Mouse (Mus musculus) olfactory bulb, adult 2 months (tissue): ENCODE measurements around the gene Letmd1. TPM values are rescaled to one million over a fixed set of nuclear protein-coding genes. Genes with fewer than 3 reads are reported as not detected.

Source experiments
- H3K27ac ChIP-seq: fragments of 200-500 bp; 2 replicates; pipeline ENCODE4 v1.5.1; 2012; ENCODE audit warnings: low read depth, low read length; ENCODE audit not compliant: insufficient read depth
- H3K4me1 ChIP-seq: fragments of 200-500 bp; 2 replicates; pipeline ENCODE4 v1.6.1; 2012; ENCODE audit warnings: low read length; ENCODE audit not compliant: control insufficient read depth, insufficient read depth
- H3K4me3 ChIP-seq: fragments of 200-500 bp; 2 replicates; pipeline ENCODE4 v1.5.1; 2012; ENCODE audit warnings: mild to moderate bottlenecking, low read depth, low read length, moderate library complexity; ENCODE audit not compliant: insufficient read depth
- CTCF ChIP-seq: fragments of 200-500 bp; IDR thresholded peaks from 2 replicates; pipeline ENCODE4 v1.5.1; 2012; ENCODE audit warnings: low read depth, mild to moderate bottlenecking, low read length, moderate library complexity; ENCODE audit not compliant: insufficient read depth
- POLR2A ChIP-seq: fragments of 200-500 bp; IDR thresholded peaks from 2 replicates; pipeline ENCODE4 v1.6.1; 2012; ENCODE audit warnings: mild to moderate bottlenecking, low read depth, low read length, moderate library complexity; ENCODE audit not compliant: insufficient read depth
- WGBS: fragments of 180-500 bp; shearing (Covaris S2); methylation state at CpG from one replicate; pipeline ENCODE4 v1.1.7; 2018; 5-methylcytosine and 5-hydroxymethylcytosine counted together
- polyA plus RNA-seq: library from polyadenylated mRNA; stranded (reverse); fragments of >200 nt; gene quantifications from 2 replicates; pipeline ENCODE4 v1.2.4, GENCODE M21; 2012; ENCODE audit warnings: low replicate concordance; ENCODE audit not compliant: missing spikeins, insufficient read depth, insufficient read length

Gene Letmd1
- polyA plus RNA-seq, 1 experiment: not detected

DNA sequence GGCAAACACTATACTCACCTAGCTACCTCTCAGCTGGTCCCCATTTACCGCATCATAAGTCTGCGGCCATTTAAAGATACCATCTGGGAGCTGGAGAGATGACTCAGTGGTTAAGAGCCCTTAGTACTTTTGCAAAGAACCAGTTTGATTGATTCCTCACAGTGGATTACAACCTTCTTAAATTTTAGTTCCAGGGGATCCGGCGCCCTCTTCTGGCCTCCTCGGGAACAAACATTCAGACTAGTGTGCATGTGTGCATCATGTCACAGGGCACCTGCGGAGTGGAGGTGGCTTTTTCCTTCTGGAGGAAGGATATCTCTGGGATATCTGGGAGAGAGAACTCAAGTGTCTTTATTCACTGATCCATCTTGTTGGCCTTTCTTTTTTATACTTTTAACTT, 5.1 kb upstream of the Letmd1 start:
- 22% methylated on average over 6 of the region's 6 CpGs for WGBS
- Histone ChIP-seq H3K4me3 (no peak overlapping the region), H3K4me1 (peaks cover 16% of the 10 kb centered on the region), H3K27ac (no peak overlapping the region)
- no peak for TF ChIP-seq POLR2A
- TF ChIP-seq CTCF: 0 out of 2 replicates have a peak, but pooled peaks have one; percentile 29

DNA sequence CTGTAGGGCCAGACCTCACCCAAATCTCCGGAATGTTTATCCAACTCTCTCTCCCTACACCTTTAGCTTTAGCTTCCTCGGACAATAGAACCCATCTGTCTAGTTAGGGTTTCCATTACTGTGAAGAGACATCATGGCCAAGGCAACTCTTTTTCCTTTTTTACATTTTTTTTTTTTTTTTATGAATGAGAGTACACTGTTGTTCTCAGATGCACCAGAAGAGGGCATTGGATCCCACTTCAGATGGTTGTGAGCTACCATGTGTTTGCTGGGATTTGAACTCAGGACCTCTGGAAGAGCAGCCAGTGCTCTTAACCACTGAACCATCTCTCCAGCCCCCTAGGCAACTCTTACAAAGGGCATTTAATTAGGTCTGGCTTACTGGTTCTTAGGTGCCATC, 3.4 kb upstream of the Letmd1 start:
- H3K27ac ChIP-seq: no peak overlapping the region
- WGBS: 81% methylated on average over 2 of the region's 2 CpGs
- no peak overlapping the region for H3K4me3 ChIP-seq
- peaks cover 22% of the 10 kb centered on the region for H3K4me1 ChIP-seq
- no peak for TF ChIP-seq CTCF
- TF ChIP-seq POLR2A: no peak

DNA sequence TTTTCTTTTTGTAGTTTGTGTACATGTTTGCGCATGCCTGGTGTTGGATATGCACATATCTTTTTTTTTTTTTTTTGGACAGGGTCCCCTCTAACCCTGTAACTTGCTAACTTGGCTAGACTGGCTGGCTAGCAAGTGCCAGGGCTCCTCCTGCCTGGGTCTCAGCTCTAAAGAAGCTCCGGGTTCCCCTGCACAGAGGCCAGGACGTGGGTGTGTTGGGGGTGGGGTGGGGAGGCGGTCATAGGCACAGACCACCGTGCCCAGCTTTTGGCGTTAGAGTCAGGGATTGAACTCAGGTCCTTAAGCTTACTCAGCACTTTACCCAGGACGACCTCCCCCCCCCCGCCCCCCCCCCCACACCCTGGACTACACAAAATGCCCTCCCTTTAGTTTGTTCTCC, 1.1 kb upstream of the Letmd1 start:
- Histone ChIP-seq H3K4me1 (peaks cover 16% of the 10 kb centered on the region), H3K27ac (no peak overlapping the region), H3K4me3 (peak overlapping the region; percentile 90)
- WGBS: 20% methylated on average over 8 of the region's 8 CpGs
- TF ChIP-seq CTCF (no peak), POLR2A (no peak)

DNA sequence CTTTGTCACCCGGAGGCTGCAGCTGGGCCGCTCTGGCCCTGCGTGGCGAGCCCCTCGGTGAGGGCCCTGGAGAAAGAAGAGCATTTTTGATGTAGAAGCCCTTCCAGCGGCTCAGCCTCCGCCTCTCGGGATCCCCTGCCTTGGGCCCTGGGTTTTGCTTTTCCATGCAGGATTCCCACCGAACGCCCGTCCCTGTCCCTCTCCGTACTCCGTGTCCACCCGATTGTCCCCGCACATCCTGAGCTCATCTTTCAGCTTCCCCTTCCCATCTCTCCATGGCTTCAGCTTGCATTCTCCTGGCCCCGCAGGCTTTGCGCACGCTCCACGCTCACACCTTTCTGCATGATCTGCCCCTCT, 344 bp downstream of the Letmd1 start:
- H3K4me3 ChIP-seq: peak overlapping the region; percentile 90
- WGBS: 1% methylated on average over 19 of the region's 19 CpGs
- TF ChIP-seq CTCF: no peak
- TF ChIP-seq POLR2A: no peak
- no peak overlapping the region for H3K27ac ChIP-seq
- H3K4me1 ChIP-seq: peaks cover 16% of the 10 kb centered on the region

DNA sequence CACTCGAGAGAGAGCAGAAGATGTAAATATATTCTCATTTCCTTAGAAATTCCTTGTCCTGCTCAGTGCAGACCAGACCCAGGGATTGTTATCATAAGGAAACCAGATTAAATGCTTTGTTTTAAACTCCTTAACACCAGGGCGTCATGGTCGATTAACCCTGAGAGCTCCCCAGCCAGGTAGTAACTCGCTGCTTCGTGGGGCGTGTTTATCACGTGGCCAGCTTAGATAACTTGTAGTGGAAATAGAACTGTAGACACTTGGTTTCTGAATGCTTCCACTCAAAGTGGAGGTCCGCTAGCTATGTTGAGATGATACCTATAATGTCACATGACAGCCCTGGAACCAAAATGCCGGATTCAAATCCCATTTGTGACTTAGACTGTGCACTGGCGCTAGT, 1.2 kb downstream of the Letmd1 start:
- TF ChIP-seq CTCF (no peak), POLR2A (no peak)
- Histone ChIP-seq H3K4me1 (peaks cover 16% of the 10 kb centered on the region), H3K27ac (no peak overlapping the region), H3K4me3 (no peak overlapping the region)
- WGBS: 61% methylated on average over 10 of the region's 10 CpGs

DNA sequence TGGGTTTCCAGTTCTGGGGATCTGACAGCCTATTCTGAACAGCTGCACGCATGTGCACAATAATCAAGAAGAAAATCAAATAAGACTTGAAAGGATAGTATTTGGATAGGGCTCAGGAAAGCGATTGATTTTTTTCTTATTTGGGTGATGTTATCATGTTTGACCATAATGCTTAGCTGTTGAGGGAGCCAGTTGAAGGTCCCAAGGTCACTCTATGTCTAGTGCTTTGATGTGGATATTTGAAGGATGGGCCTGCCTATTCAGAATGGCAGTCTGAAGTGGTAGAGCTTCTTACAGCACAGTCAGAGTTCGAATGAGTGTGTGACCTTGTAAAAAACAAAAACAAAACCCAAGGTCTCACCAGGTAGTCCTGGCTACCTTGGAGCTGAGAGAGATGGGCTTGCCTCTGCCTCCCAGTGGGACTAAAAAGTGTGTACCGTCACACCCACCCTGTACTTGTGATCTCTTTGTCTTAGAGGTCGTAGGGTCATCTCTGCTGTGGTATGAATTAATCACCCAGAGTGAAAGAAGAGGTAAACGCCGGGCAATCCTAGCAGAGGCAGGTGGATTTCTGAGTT, 5.2 kb downstream of the Letmd1 start:
- H3K4me3 ChIP-seq: no peak overlapping the region
- H3K4me1 ChIP-seq: peaks cover 6% of the 10 kb centered on the region; the same call in 1 of the 2 replicates
- no peak overlapping the region for H3K27ac ChIP-seq
- TF ChIP-seq CTCF (no peak), POLR2A (no peak)
- WGBS: 85% methylated on average over 7 of the region's 7 CpGs

DNA sequence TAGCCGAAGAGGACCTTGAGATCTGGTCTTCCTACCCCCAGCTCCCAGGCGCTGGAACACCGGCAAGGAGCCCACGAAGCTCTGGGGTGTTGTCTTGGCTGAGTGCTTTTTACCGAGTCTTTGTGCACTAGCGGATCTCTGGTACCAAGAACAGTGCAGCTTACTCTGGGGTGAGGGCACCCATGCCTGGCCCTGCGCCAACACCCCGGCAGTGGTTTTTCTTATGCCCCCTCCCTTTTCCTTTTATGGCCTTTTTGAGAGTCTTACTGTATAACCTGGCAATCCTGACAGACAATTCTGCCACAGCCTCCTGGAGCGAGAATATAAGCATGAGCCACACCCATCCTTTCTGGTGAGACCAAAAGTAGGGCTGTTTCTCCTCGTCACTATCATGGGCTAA, 9.5 kb downstream of the Letmd1 start:
- Histone ChIP-seq H3K4me1 (peaks cover 14% of the 10 kb centered on the region), H3K4me3 (no peak overlapping the region), H3K27ac (no peak overlapping the region)
- WGBS: 63% methylated on average over 10 of the region's 10 CpGs
- no peak for TF ChIP-seq POLR2A
- TF ChIP-seq CTCF: no peak

DNA sequence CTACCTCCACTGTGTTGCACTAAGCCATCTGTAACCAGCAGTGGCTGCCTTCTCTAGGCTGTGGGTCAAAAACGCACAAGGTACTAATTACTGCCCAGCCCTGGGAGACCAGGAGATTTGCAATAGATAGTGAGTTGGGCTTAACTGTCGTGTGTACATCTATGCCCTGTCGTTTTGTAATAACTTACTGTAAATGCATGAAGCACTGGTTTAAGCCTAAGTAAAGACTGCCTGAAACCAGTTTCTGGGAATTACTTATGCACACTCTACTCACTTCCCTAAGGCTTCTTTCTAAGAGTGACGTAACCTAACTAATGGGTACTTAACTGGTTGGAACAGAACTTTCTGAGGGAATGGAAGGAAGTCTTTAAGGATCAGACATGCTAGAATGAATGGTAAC, 10.1 kb downstream of the Letmd1 start:
- H3K4me1 ChIP-seq: peaks cover 14% of the 10 kb centered on the region
- H3K4me3 ChIP-seq: no peak overlapping the region
- WGBS: 80% methylated on average over 4 of the region's 4 CpGs
- H3K27ac ChIP-seq: no peak overlapping the region
- TF ChIP-seq CTCF: no peak

DNA sequence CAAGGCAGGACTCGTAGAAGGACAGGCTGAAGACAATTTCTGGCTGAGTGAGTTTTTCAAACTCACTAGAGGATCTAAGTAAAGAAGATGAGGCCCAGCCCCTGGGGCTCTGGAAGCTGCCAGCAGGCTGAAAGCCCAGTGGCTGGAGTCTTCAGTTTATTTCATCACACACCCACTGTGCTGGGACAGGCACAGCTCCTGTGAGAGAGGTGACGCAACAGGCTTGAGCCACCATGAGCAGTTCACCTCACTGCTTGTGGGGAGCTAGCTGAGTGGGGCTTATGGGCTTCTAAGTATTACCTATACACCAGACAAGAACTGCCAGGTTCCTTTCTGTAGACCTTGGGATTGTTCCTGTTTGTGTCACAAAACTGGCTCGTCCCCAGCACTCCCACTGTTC, 16.8 kb downstream of the Letmd1 start:
- Histone ChIP-seq H3K4me3 (no peak overlapping the region), H3K27ac (no peak overlapping the region), H3K4me1 (peaks cover 30% of the 10 kb centered on the region)
- 86% methylated on average over 3 of the region's 3 CpGs for WGBS
- no peak for TF ChIP-seq CTCF
- TF ChIP-seq POLR2A: no peak

DNA sequence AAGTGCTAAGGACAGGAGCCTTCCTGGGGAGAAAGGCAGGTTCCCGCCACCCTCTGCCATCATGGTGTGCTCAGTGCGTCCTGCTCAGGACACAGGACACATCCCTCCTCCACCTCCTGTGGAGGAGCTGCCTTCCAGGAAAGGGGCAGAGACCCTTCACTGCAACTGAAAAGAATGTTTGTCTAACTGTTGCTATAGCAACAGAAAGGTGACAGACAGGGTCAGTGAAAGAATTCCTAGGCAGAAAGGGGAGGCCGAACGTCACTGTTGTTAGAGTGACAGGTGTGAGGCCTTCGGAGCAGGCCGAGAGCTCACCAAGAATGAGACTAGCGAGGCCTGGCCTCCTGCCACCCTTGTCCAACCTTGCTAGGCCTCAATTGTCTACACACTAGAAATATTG, 17.6 kb downstream of the Letmd1 start:
- Histone ChIP-seq H3K4me1 (peaks cover 32% of the 10 kb centered on the region), H3K4me3 (no peak overlapping the region), H3K27ac (no peak overlapping the region)
- TF ChIP-seq CTCF (no peak), POLR2A (no peak)
- 40% methylated on average over 7 of the region's 7 CpGs for WGBS
